Mouse (Mus musculus) bone marrow, adult 2 months (tissue): ENCODE data around the gene Folr1. TPM values are rescaled to one million over a fixed set of nuclear protein-coding genes. Genes with fewer than 3 reads are reported as not detected.

Experiments
- H3K27ac ChIP-seq: fragments of 200-500 bp; 2 replicates; pipeline ENCODE4 v1.5.1; 2012; ENCODE audit warnings: low read depth, mild to moderate bottlenecking, control low read depth, inconsistent platforms, low read length; ENCODE audit not compliant: control insufficient read depth, poor library complexity, insufficient read depth
- H3K4me1 ChIP-seq: fragments of 200-500 bp; 2 replicates; pipeline ENCODE4 v1.6.1; 2011; ENCODE audit warnings: low read length; ENCODE audit not compliant: control insufficient read depth, insufficient read depth
- H3K4me3 ChIP-seq: fragments of 200-500 bp; replicated peaks from 2 replicates; pipeline ENCODE3; 2011; ENCODE audit warnings: mild to moderate bottlenecking, low read depth, low read length, control low read depth; ENCODE audit not compliant: control insufficient read depth
- CTCF ChIP-seq: fragments of 200-500 bp; IDR thresholded peaks from 2 replicates; pipeline ENCODE4 v1.5.1; 2011; ENCODE audit warnings: low read length, control low read depth; ENCODE audit not compliant: control insufficient read depth, insufficient read depth
- POLR2A ChIP-seq: fragments of 200-500 bp; IDR thresholded peaks from 2 replicates; pipeline ENCODE4 v1.6.1; 2011; ENCODE audit warnings: low read depth, mild to moderate bottlenecking, control low read depth, low read length, borderline replicate concordance; ENCODE audit not compliant: control insufficient read depth
- WGBS: fragments of 180-500 bp; shearing (Covaris S2); methylation state at CpG from one replicate; pipeline ENCODE4 v1.1.7; 2018; 5-methylcytosine and 5-hydroxymethylcytosine counted together
- polyA plus RNA-seq: library from polyadenylated mRNA; stranded (reverse); fragments of >200 nt; gene quantifications from 2 replicates; pipeline ENCODE4 v1.2.4, GENCODE M21; 2011; ENCODE audit warnings: low replicate concordance; ENCODE audit not compliant: missing spikeins, insufficient read depth, insufficient read length

Folr1 gene
- polyA plus RNA-seq, 1 experiment = 6.8 TPM

GRCm38 (mm10) chr7:101847934-101848333, 22.7 kb downstream of the Folr1 start:
- peaks cover 2% of the 10 kb centered on the region for H3K4me1 ChIP-seq
- WGBS = 85% methylated on average over 1 of the region's 1 CpGs

GRCm38 (mm10) chr7:101844186-101844585, 26.4 kb downstream of the Folr1 start:
- 65% methylated on average over 6 of the region's 6 CpGs for WGBS
- no peak overlapping the region for H3K27ac ChIP-seq
- peaks cover 2% of the 10 kb centered on the region for H3K4me1 ChIP-seq
- H3K4me3 ChIP-seq = no peak overlapping the region
- TF ChIP-seq CTCF (no peak), POLR2A (no peak)

More at GRCm38 (mm10) chr7:101847934-101848333, 22.7 kb downstream of the Folr1 start:
- H3K27ac ChIP-seq = no peak overlapping the region
- no peak overlapping the region for H3K4me3 ChIP-seq
- no peak for TF ChIP-seq POLR2A
- no peak for TF ChIP-seq CTCF

- 0 out of 2 replicates have a peak within 1 kb of the TSS, but pooled peaks have one; percentile 14 for H3K27ac ChIP-seq
- TF ChIP-seq POLR2A = no peak
- no peak for TF ChIP-seq CTCF
- H3K4me1 ChIP-seq = no peaks in the 10 kb centered on the region
- peak within 1 kb of the TSS; percentile 61 for H3K4me3 ChIP-seq
- 4% methylated on average over 62 of the region's 64 CpGs for WGBS
Measured at GRCm38 (mm10) chr7:101837606-101838471, 32.7 kb downstream of the Folr1 start, which contains the start of gene Inppl1. Gene Inppl1, minus strand, starts transcription at chr7:101838229.

- no peak overlapping the region; the same call in 1 of the 2 replicates for H3K27ac ChIP-seq
- 2% methylated on average over 20 of the region's 20 CpGs for WGBS
Measured at GRCm38 (mm10) chr7:101837154-101837605, 33.4 kb downstream of the Folr1 start.

GRCm38 (mm10) chr7:101836271-101837153, 34.1 kb downstream of the Folr1 start:
- WGBS = under 1% methylated on average over 63 of the region's 63 CpGs
- Histone ChIP-seq H3K27ac (peak overlapping the region; percentile 0; the same call in 1 of the 2 replicates), H3K4me3 (peak overlapping the region; percentile 73), H3K4me1 (no peaks in the 10 kb centered on the region)
- TF ChIP-seq CTCF (no peak), POLR2A (no peak)

More at GRCm38 (mm10) chr7:101837154-101837605, 33.4 kb downstream of the Folr1 start:
- TF ChIP-seq CTCF = no peak
- no peak for TF ChIP-seq POLR2A
- Histone ChIP-seq H3K4me3 (peak overlapping the region; percentile 61), H3K4me1 (no peaks in the 10 kb centered on the region)

GRCm38 (mm10) chr7:101835457-101836109, 35.0 kb downstream of the Folr1 start:
- no peak overlapping the region for H3K27ac ChIP-seq
- no peak overlapping the region for H3K4me3 ChIP-seq
- H3K4me1 ChIP-seq = no peaks in the 10 kb centered on the region
- TF ChIP-seq POLR2A (no peak), CTCF (no peak)
- 56% methylated on average over 5 of the region's 5 CpGs for WGBS

- 89% methylated on average over 3 of the region's 3 CpGs for WGBS
- Histone ChIP-seq H3K4me3 (no peak overlapping the region), H3K4me1 (no peaks in the 10 kb centered on the region), H3K27ac (no peak overlapping the region)
- TF ChIP-seq CTCF (no peak), POLR2A (no peak)
Measured at GRCm38 (mm10) chr7:101834903-101835302, 35.7 kb downstream of the Folr1 start.
